Mouse (Mus musculus) midbrain, embryonic 12.5 days (tissue): ENCODE measurements at regions not wholly inside any gene's neighbourhood (a gene's known extent, or its start where the extent isn't known, plus 50 kb on each side); places are given as distances from the start of the nearest gene placed in this dataset.

Source experiments
- ATAC-seq: fragments of 200-750 bp; cut with Nextera tagmentation; 2 replicates; pipeline ENCODE4 v1.8.0; 2017; ENCODE audit warnings: low read depth, moderate TSS enrichment, moderate library complexity; ENCODE audit not compliant: low FRiP score
- H3K27ac ChIP-seq: fragments of 300-500 bp; sonication (generic); replicated peaks from 2 replicates; pipeline ENCODE4 v1.5.1; 2016; ENCODE audit warnings: mild to moderate bottlenecking
- H3K27me3 ChIP-seq: fragments of 300-500 bp; sonication (generic); 2 replicates; pipeline ENCODE4 v1.6.1; 2016; ENCODE audit warnings: mild to moderate bottlenecking
- H3K36me3 ChIP-seq: fragments of 300-500 bp; sonication (generic); 2 replicates; pipeline ENCODE4 v1.6.1; 2016
- H3K4me1 ChIP-seq: fragments of 300-500 bp; sonication (generic); 2 replicates; pipeline ENCODE4 v1.6.1; 2016
- H3K4me2 ChIP-seq: fragments of 300-500 bp; sonication (generic); replicated peaks from 2 replicates; pipeline ENCODE4 v1.6.1; 2016; ENCODE audit warnings: mild to moderate bottlenecking, moderate library complexity
- H3K4me3 ChIP-seq: fragments of 300-500 bp; sonication (generic); 2 replicates; pipeline ENCODE4 v1.5.1; 2016; ENCODE audit warnings: mild to moderate bottlenecking
- H3K9ac ChIP-seq: fragments of 300-500 bp; sonication (generic); replicated peaks from 2 replicates; pipeline ENCODE4 v1.6.1; 2016; ENCODE audit warnings: mild to moderate bottlenecking, moderate library complexity
- H3K9me3 ChIP-seq: fragments of 300-500 bp; sonication (generic); 2 replicates; pipeline ENCODE4 v1.6.1; 2016; ENCODE audit warnings: mild to moderate bottlenecking
- WGBS: fragments of 180-500 bp; shearing (Covaris S2); methylation state at CpG from one replicate; pipeline ENCODE4 v1.1.7; 2016; 5-methylcytosine and 5-hydroxymethylcytosine counted together

DNA sequence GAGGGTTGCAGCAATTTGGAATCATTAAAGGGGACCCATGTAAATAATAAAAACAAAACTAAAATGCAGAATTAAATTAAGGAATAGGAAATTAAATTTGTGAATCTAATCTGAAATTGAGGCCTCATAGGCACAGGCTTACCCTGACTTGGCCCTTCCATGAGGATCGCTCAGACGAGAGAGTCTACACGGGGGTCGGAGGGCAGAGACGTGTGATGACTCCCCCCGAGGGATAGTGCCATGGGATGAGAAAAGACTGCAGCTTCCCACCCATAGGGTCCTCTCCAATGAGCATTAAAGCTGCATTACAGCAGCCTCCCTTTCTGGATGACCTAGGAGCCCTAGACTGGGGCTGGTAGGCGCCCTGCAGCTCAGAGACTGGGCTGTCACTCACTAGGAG lies 85.4 kb upstream of the Pkdcc start:
- Histone ChIP-seq H3K4me2 (no peak overlapping the region), H3K9ac (no peak overlapping the region), H3K36me3 (no peaks in the 10 kb centered on the region), H3K4me3 (no peak overlapping the region), H3K27ac (no peak overlapping the region), H3K9me3 (no peaks in the 10 kb centered on the region), H3K4me1 (peaks cover 31% of the 10 kb centered on the region), H3K27me3 (peaks cover 36% of the 10 kb centered on the region)
- ATAC-seq: peak; percentile 21; the same call in 1 of the 2 replicates
- WGBS: 68% methylated on average over 7 of the region's 7 CpGs

GRCm38 (mm10) chr17:83133201-83133600 lies 81.9 kb upstream of the Pkdcc start:
- 78% methylated on average over 9 of the region's 9 CpGs for WGBS
- H3K36me3 ChIP-seq: no peaks in the 10 kb centered on the region
- H3K27me3 ChIP-seq: peaks cover 24% of the 10 kb centered on the region
- H3K4me2 ChIP-seq: no peak overlapping the region
- ATAC-seq: no peak
- H3K9ac ChIP-seq: no peak overlapping the region
- H3K27ac ChIP-seq: no peak overlapping the region
- no peaks in the 10 kb centered on the region for H3K9me3 ChIP-seq
- H3K4me1 ChIP-seq: peaks cover 15% of the 10 kb centered on the region
- H3K4me3 ChIP-seq: no peak overlapping the region

GRCm38 (mm10) chr17:83135441-83136120 lies 79.5 kb upstream of the Pkdcc start:
- peak; percentile 24; the same call in 1 of the 2 replicates for ATAC-seq
- H3K27me3 ChIP-seq: peaks cover 16% of the 10 kb centered on the region
- no peak overlapping the region for H3K4me2 ChIP-seq
- H3K27ac ChIP-seq: no peak overlapping the region; the same call in 1 of the 2 replicates
- 72% methylated on average over 6 of the region's 6 CpGs for WGBS
- no peak overlapping the region for H3K9ac ChIP-seq
- H3K9me3 ChIP-seq: no peaks in the 10 kb centered on the region
- H3K36me3 ChIP-seq: no peaks in the 10 kb centered on the region
- no peak overlapping the region for H3K4me3 ChIP-seq
- H3K4me1 ChIP-seq: peaks cover 10% of the 10 kb centered on the region

GRCm38 (mm10) chr17:83136267-83136666 lies 78.8 kb upstream of the Pkdcc start:
- Histone ChIP-seq H3K27ac (no peak overlapping the region; the same call in 1 of the 2 replicates), H3K9ac (no peak overlapping the region), H3K27me3 (peaks cover 16% of the 10 kb centered on the region), H3K4me2 (no peak overlapping the region), H3K4me3 (no peak overlapping the region), H3K36me3 (no peaks in the 10 kb centered on the region), H3K9me3 (no peaks in the 10 kb centered on the region), H3K4me1 (peaks cover 10% of the 10 kb centered on the region)
- 40% methylated on average over 5 of the region's 5 CpGs for WGBS
- ATAC-seq: peak; percentile 27; the same call in 1 of the 2 replicates

GRCm38 (mm10) chr17:83137720-83138119 lies 77.4 kb upstream of the Pkdcc start:
- WGBS: 85% methylated on average over 7 of the region's 7 CpGs
- ATAC-seq: no peak

DNA sequence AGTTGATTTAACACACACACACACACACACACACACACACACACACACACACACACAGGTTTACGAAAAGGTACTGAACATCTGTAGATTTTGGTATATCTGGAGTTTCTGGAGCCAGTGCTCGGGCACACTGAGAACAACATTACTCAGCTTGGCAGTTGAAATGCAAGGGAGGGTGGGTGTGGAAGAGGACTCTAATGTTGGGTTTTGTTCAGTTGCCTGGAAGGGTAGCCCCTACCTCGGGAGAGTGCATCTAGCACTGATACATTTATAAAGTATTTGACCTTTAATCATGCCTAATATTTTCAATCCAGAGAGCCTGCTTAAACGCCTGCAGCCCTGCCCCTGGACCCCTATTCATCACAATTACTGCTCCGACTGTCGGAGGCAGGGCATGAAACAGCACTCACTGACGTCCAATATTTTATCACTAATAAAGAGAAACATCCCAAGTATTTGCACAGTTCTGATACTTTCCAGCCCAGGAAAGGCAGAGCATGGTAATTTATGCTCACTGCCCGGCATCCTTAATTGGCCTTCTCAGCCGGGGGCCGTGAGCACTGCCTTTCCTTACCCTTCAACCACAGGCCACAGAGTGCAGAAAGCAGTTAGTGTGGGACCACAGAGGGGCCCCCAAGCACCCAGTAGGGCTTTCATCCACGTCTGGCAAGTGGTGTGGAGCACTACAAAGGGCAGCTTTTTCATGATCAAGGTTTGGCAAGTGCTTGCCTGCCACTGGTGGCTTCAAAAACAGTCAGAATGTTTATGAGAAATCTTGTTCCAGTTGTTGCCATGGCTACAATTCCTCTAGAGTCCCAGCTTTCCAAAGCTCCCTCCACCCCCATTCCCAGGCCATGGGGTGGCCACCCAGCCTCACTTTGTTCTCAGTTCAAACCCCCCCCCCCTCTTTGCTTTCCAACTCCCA lies 76.3 kb upstream of the Pkdcc start:
- no peak overlapping the region for H3K27ac ChIP-seq
- H3K4me2 ChIP-seq: no peak overlapping the region
- 36% methylated on average over 11 of the region's 11 CpGs for WGBS
- no peaks in the 10 kb centered on the region for H3K9me3 ChIP-seq
- H3K4me3 ChIP-seq: no peak overlapping the region
- peaks cover 11% of the 10 kb centered on the region; the same call in 1 of the 2 replicates for H3K27me3 ChIP-seq
- H3K4me1 ChIP-seq: peaks cover 10% of the 10 kb centered on the region
- H3K36me3 ChIP-seq: no peaks in the 10 kb centered on the region
- ATAC-seq: peak; percentile 44; the same call in 1 of the 2 replicates
- H3K9ac ChIP-seq: no peak overlapping the region

More at GRCm38 (mm10) chr17:83137720-83138119, 77.4 kb upstream of the Pkdcc start:
- H3K4me1 ChIP-seq: peaks cover 10% of the 10 kb centered on the region
- H3K36me3 ChIP-seq: no peaks in the 10 kb centered on the region
- no peak overlapping the region for H3K4me3 ChIP-seq
- H3K9me3 ChIP-seq: no peaks in the 10 kb centered on the region
- H3K27me3 ChIP-seq: peaks cover 16% of the 10 kb centered on the region
- no peak overlapping the region for H3K9ac ChIP-seq
- H3K4me2 ChIP-seq: no peak overlapping the region
- H3K27ac ChIP-seq: no peak overlapping the region

GRCm38 (mm10) chr17:83148371-83148929 lies 66.6 kb upstream of the Pkdcc start:
- H3K27ac ChIP-seq: no peak overlapping the region
- H3K4me3 ChIP-seq: no peak overlapping the region
- WGBS: 88% methylated on average over 15 of the region's 15 CpGs

DNA sequence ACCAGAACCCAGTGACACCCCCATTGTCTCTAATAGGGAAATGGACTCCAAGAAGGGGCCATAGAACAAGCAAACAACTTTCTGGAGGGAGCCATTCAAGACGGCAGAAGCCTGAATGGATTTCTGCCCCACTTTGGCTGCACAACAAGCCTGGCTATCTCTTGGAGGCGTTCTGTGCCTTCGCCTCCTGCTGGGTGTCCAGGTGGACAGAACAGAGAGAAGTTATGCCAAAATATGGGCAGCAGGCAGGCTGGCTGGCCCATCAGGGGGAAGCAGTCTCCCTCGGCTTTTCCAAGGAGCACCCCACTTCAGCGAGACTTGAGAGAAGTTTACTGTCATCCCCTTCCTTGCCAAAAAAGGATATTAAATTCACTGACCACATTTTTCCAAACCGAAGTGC lies 65.8 kb upstream of the Pkdcc start:
- no peaks in the 10 kb centered on the region for H3K4me1 ChIP-seq
- WGBS: 81% methylated on average over 6 of the region's 6 CpGs
- H3K9ac ChIP-seq: no peak overlapping the region

More at GRCm38 (mm10) chr17:83148371-83148929, 66.6 kb upstream of the Pkdcc start:
- Histone ChIP-seq H3K36me3 (no peaks in the 10 kb centered on the region), H3K9ac (no peak overlapping the region), H3K9me3 (no peaks in the 10 kb centered on the region), H3K4me1 (no peaks in the 10 kb centered on the region), H3K4me2 (no peak overlapping the region), H3K27me3 (peaks cover 4% of the 10 kb centered on the region; the same call in 1 of the 2 replicates)
- no peak for ATAC-seq

GRCm38 (mm10) chr17:83155106-83155505 lies 60.0 kb upstream of the Pkdcc start:
- ATAC-seq: no peak

More for the DNA sequence above, 65.8 kb upstream of the Pkdcc start:
- Histone ChIP-seq H3K4me3 (no peak overlapping the region), H3K27ac (no peak overlapping the region), H3K36me3 (no peaks in the 10 kb centered on the region), H3K27me3 (peaks cover 4% of the 10 kb centered on the region; the same call in 1 of the 2 replicates), H3K9me3 (no peaks in the 10 kb centered on the region), H3K4me2 (no peak overlapping the region)
- ATAC-seq: no peak

DNA sequence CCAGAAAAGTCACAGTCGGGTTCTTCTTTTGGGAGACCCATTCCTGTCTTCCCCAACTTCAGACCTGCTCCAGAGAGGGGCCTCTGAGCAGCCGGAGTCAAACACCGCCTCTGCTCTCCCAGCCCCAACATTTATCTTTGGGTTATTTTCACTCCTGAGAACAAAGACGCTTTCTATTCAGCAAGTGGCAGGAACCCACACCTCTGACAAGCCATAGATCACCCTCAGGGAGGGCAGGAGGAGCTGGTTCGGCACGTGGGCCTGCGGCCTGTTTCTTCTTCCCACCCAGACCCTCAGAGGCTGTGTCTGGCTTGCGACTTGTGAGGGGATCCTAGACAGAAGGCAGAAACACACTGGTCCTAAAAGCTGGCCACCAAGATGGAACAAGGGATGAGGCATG lies 58.4 kb upstream of the Pkdcc start:
- no peak overlapping the region for H3K4me3 ChIP-seq
- H3K4me1 ChIP-seq: no peaks in the 10 kb centered on the region
- no peaks in the 10 kb centered on the region for H3K9me3 ChIP-seq
- ATAC-seq: no peak
- no peak overlapping the region for H3K27ac ChIP-seq
- 79% methylated on average over 8 of the region's 8 CpGs for WGBS
- H3K9ac ChIP-seq: no peak overlapping the region
- H3K4me2 ChIP-seq: no peak overlapping the region
- H3K36me3 ChIP-seq: no peaks in the 10 kb centered on the region
- no peaks in the 10 kb centered on the region for H3K27me3 ChIP-seq

More at GRCm38 (mm10) chr17:83155106-83155505, 60.0 kb upstream of the Pkdcc start:
- no peaks in the 10 kb centered on the region for H3K9me3 ChIP-seq
- no peak overlapping the region for H3K4me2 ChIP-seq
- H3K27me3 ChIP-seq: no peaks in the 10 kb centered on the region
- no peak overlapping the region for H3K27ac ChIP-seq
- H3K4me3 ChIP-seq: no peak overlapping the region
- no peak overlapping the region for H3K9ac ChIP-seq
- WGBS: 91% methylated on average over 4 of the region's 4 CpGs
- no peaks in the 10 kb centered on the region for H3K36me3 ChIP-seq
- no peaks in the 10 kb centered on the region for H3K4me1 ChIP-seq

- ATAC-seq: no peak
Observed at GRCm38 (mm10) chr17:83158053-83158452, 57.0 kb upstream of the Pkdcc start.

GRCm38 (mm10) chr17:83158652-83159051 lies 56.4 kb upstream of the Pkdcc start:
- H3K4me3 ChIP-seq: no peak overlapping the region
- H3K9ac ChIP-seq: no peak overlapping the region
- H3K27ac ChIP-seq: no peak overlapping the region
- WGBS: 87% methylated on average over 10 of the region's 10 CpGs
- no peak for ATAC-seq
- H3K4me2 ChIP-seq: no peak overlapping the region
- no peaks in the 10 kb centered on the region for H3K36me3 ChIP-seq
- no peaks in the 10 kb centered on the region for H3K4me1 ChIP-seq
- H3K27me3 ChIP-seq: no peaks in the 10 kb centered on the region
- H3K9me3 ChIP-seq: no peaks in the 10 kb centered on the region

More at GRCm38 (mm10) chr17:83158053-83158452, 57.0 kb upstream of the Pkdcc start:
- Histone ChIP-seq H3K27me3 (no peaks in the 10 kb centered on the region), H3K9me3 (no peaks in the 10 kb centered on the region), H3K4me2 (no peak overlapping the region), H3K27ac (no peak overlapping the region), H3K36me3 (no peaks in the 10 kb centered on the region), H3K4me3 (no peak overlapping the region), H3K4me1 (no peaks in the 10 kb centered on the region), H3K9ac (no peak overlapping the region)
- 85% methylated on average over 6 of the region's 6 CpGs for WGBS
